Mouse (Mus musculus): ENCODE results near the gene Pla2g1b.

DNA sequence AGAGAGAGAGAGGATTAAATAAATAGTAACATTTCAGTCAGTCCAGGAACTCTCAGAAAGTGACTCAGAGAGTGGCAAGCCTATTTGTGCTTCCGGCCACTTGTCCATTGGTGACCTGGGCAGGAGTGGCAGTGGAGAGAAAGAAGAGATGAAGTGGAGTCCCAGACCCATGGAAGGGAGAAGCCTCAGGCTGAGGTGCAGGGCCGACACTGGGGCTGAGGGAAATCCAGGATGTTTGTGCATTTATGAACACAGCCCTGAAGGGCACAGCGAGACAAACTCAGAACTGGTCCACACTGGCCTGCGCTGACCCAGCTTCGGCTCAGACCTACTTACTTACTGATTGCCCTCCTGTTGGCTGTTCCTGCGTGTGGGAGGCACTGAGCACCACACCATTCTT is 3.7 kb downstream of the Pla2g1b start:
- TF ChIP-seq CTCF (IDR thresholded peaks at IDR 0.05; ENCODE audit: control insufficient read depth, insufficient read depth, insufficient read length) = no peak
- TF ChIP-seq USF1 (IDR thresholded peaks at IDR 0.05; ENCODE audit: low read depth) = no peak
- no peak for TF ChIP-seq MYOG (IDR thresholded peaks at IDR 0.05; ENCODE audit: control insufficient read depth, extremely low read depth, insufficient read length)
- TF ChIP-seq CEBPB (IDR thresholded peaks at IDR 0.05; ENCODE audit: low read depth) = no peak
- no peak for TF ChIP-seq MAX (IDR thresholded peaks at IDR 0.05)
- TF ChIP-seq MYOD1 (IDR thresholded peaks at IDR 0.05; ENCODE audit: control insufficient read depth, insufficient read length, low read depth) = no peak
